Mouse (Mus musculus): ENCODE data around the gene Clec4n. TPM values are rescaled to one million over a fixed set of nuclear protein-coding genes. Genes with fewer than 3 reads are reported as not detected.

Clec4n gene
- polyA plus RNA-seq, 1 experiment from 2014 or later: 0.20 TPM

GRCm38 (mm10) chr6:123258946-123259345 is 29.3 kb downstream of the Clec4n start:
- no peaks in the 10 kb centered on the region for H3K27me3 ChIP-seq (replicated peaks)
- no peak overlapping the region for H3K9ac ChIP-seq
- no peaks in the 10 kb centered on the region for H3K4me1 ChIP-seq (replicated peaks)
- H3K4me2 ChIP-seq: no peak overlapping the region
- ATAC-seq (ENCODE audit: insufficient number of reproducible peaks, low FRiP score): no peak
- H3K27ac ChIP-seq (ENCODE audit: poor library complexity, severe bottlenecking): no peak overlapping the region
- no peak overlapping the region for H3K4me3 ChIP-seq
- H3K9me3 ChIP-seq (replicated peaks): peaks cover 3% of the 10 kb centered on the region; the same call in 1 of the 2 replicates
- H3K36me3 ChIP-seq: no peaks in the 10 kb centered on the region
- 65% methylated on average over 3 of the region's 3 CpGs for WGBS

DNA sequence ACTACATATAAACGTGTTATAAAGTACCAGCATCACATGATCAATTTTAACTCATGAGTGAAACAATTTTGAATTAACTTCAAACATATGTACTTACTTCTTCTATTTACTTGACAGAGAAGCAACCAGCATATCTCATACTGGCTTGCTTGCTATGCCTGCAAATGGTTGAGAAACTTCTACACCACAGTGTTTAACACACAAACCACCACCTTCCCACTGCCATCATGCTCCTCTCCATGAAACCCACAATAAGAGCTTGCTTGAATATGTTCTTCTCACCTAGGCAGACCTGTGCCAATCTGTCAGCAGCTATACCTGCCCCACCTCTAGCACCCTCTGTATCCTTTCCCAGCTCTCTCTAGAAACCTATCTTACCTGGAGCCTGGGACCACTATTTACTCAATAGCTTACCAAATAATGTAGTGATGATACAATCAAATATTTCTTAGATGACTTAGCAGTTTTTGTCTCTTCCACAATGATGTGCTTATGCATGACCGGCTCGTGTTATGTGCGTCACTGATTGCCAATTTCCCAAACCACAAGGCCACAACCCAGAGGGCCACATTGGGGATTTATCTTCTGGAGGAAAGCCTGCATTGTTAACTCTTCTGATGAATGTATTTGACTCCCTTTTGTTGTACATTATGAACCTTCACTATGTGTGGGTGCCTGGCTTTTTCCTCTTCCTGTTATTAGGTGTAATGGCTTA is 30.4 kb downstream of the Clec4n start:
- Histone ChIP-seq H3K27ac (ENCODE audit: poor library complexity, severe bottlenecking) (no peak overlapping the region), H3K36me3 (no peaks in the 10 kb centered on the region), H3K9me3 (replicated peaks) (peaks cover 3% of the 10 kb centered on the region; the same call in 1 of the 2 replicates), H3K4me1 (replicated peaks) (no peaks in the 10 kb centered on the region), H3K4me3 (no peak overlapping the region), H3K27me3 (replicated peaks) (no peaks in the 10 kb centered on the region), H3K9ac (no peak overlapping the region), H3K4me2 (no peak overlapping the region)
- no peak for ATAC-seq (ENCODE audit: insufficient number of reproducible peaks, low FRiP score)
- WGBS: 68% methylated on average over 4 of the region's 4 CpGs

GRCm38 (mm10) chr6:123260868-123261267 is 31.2 kb downstream of the Clec4n start:
- Histone ChIP-seq H3K27ac (ENCODE audit: poor library complexity, severe bottlenecking) (no peak overlapping the region), H3K36me3 (no peaks in the 10 kb centered on the region), H3K27me3 (replicated peaks) (no peaks in the 10 kb centered on the region), H3K9me3 (replicated peaks) (0 out of 2 replicates have a peak, but pooled peaks cover 3% of the 10 kb centered on the region), H3K9ac (no peak overlapping the region), H3K4me3 (no peak overlapping the region), H3K4me2 (no peak overlapping the region), H3K4me1 (replicated peaks) (no peaks in the 10 kb centered on the region)
- WGBS: 78% methylated on average over 1 of the region's 1 CpGs
- no peak for ATAC-seq (ENCODE audit: insufficient number of reproducible peaks, low FRiP score)

DNA sequence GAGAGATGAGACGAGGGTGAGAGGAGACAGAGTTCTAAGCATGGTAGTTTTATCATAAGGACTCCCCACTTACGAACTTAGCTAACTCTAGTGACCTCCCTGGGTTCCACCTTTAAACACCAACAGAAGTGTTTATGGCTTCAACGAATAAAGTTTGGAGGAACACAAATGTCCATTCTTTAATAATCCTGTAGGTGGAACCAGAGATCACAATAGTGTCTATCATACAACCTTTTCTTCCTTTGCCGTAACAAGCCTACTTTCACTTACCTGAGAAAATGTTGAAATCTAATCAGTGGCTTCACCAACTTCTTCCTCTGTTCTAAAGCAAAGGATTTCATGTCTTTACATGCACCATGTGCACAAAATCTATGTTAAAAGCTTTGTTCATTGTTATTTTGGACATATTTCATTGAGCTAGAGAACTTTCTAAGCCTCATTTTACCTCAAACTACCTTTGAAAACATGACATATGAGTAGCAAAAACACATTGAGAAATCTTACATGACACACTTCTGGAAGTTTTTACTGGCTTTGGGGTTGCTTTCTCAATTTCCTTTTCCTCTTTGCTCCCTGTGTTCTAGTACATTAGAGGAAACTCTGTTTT is 32.0 kb downstream of the Clec4n start, which contains the start of gene Clec4d:
Gene Clec4d, plus strand, starts transcription at position 557 of the 607 bp plus-strand sequence.
- H3K9ac ChIP-seq: no peak within 1 kb of the TSS
- H3K36me3 ChIP-seq: no peaks in the 10 kb centered on the region
- no peak for ATAC-seq (ENCODE audit: insufficient number of reproducible peaks, low FRiP score)
- 63% methylated on average over 4 of the region's 4 CpGs for WGBS
- no peak within 1 kb of the TSS for H3K27ac ChIP-seq (ENCODE audit: poor library complexity, severe bottlenecking)
- H3K9me3 ChIP-seq (replicated peaks): 0 out of 2 replicates have a peak, but pooled peaks cover 3% of the 10 kb centered on the region
- H3K27me3 ChIP-seq (replicated peaks): no peaks in the 10 kb centered on the region
- H3K4me1 ChIP-seq (replicated peaks): no peaks in the 10 kb centered on the region
- H3K4me3 ChIP-seq: no peak within 1 kb of the TSS
- H3K4me2 ChIP-seq: no peak within 1 kb of the TSS

GRCm38 (mm10) chr6:123264194-123264593 is 34.6 kb downstream of the Clec4n start:
- Histone ChIP-seq H3K27me3 (replicated peaks) (no peaks in the 10 kb centered on the region), H3K4me2 (no peak overlapping the region), H3K4me3 (no peak overlapping the region), H3K9me3 (replicated peaks) (0 out of 2 replicates have a peak, but pooled peaks cover 3% of the 10 kb centered on the region), H3K36me3 (no peaks in the 10 kb centered on the region), H3K9ac (no peak overlapping the region), H3K4me1 (replicated peaks) (no peaks in the 10 kb centered on the region), H3K27ac (ENCODE audit: poor library complexity, severe bottlenecking) (no peak overlapping the region)
- ATAC-seq (ENCODE audit: insufficient number of reproducible peaks, low FRiP score): no peak
- WGBS: 83% methylated on average over 3 of the region's 3 CpGs

DNA sequence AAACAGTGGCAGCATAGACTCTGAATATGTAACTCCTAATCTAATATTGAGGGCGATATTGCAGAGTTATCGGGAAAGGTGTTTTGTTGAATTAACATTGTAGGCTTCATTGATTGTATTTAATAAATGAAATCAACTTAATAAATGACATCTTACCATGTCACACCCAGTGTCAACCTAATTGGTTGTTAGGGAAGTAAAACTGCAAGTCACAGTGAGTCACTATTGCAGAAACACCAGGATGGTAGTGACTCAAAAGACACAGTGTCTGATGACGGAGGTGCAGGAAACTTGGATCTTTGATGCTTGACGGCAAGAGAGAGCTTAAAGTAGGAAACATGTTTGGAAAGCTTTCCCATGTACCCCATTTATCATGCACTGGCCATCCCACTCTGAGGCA is 36.2 kb downstream of the Clec4n start:
- WGBS: 77% methylated on average over 4 of the region's 4 CpGs
- ATAC-seq (ENCODE audit: insufficient number of reproducible peaks, low FRiP score): no peak

DNA sequence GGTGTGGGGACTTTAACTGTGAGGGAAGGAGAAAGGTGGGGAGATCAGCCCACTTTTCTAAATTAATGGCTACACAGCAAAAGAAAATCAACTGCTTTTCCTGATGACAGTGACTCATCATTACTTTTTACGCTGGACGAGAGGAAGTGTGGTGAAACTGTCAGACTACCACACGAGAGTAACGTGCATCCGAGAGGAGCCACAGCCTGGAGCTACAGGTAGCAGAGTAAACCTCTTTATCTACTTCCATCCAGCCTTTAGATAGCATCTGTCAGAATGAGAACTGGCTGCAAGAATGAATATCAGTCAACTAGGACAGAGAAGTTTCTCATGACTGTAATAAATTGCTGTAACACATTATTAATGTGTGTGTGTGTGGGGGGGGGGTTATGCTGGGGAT is 37.3 kb downstream of the Clec4n start:
- ATAC-seq (ENCODE audit: insufficient number of reproducible peaks, low FRiP score): no peak
- Histone ChIP-seq H3K4me2 (no peak overlapping the region), H3K4me1 (replicated peaks) (no peaks in the 10 kb centered on the region), H3K27me3 (replicated peaks) (no peaks in the 10 kb centered on the region), H3K9ac (no peak overlapping the region), H3K4me3 (no peak overlapping the region), H3K36me3 (no peaks in the 10 kb centered on the region), H3K27ac (ENCODE audit: poor library complexity, severe bottlenecking) (no peak overlapping the region), H3K9me3 (replicated peaks) (0 out of 2 replicates have a peak, but pooled peaks cover 2% of the 10 kb centered on the region)
- WGBS: 69% methylated on average over 5 of the region's 5 CpGs

More for the DNA sequence above, 36.2 kb downstream of the Clec4n start:
- Histone ChIP-seq H3K4me2 (no peak overlapping the region), H3K4me3 (no peak overlapping the region), H3K27ac (ENCODE audit: poor library complexity, severe bottlenecking) (no peak overlapping the region), H3K9me3 (replicated peaks) (0 out of 2 replicates have a peak, but pooled peaks cover 2% of the 10 kb centered on the region), H3K9ac (no peak overlapping the region), H3K36me3 (no peaks in the 10 kb centered on the region), H3K4me1 (replicated peaks) (no peaks in the 10 kb centered on the region), H3K27me3 (replicated peaks) (no peaks in the 10 kb centered on the region)

- Histone ChIP-seq H3K27me3 (replicated peaks) (no peaks in the 10 kb centered on the region), H3K9me3 (replicated peaks) (0 out of 2 replicates have a peak, but pooled peaks cover 5% of the 10 kb centered on the region), H3K4me1 (replicated peaks) (no peaks in the 10 kb centered on the region), H3K36me3 (no peaks in the 10 kb centered on the region), H3K4me3 (no peak overlapping the region), H3K9ac (no peak overlapping the region), H3K4me2 (no peak overlapping the region), H3K27ac (ENCODE audit: poor library complexity, severe bottlenecking) (no peak overlapping the region)
- no peak for ATAC-seq (ENCODE audit: insufficient number of reproducible peaks, low FRiP score)
- WGBS: 82% methylated on average over 2 of the region's 2 CpGs
Observed at GRCm38 (mm10) chr6:123279443-123279842, 49.8 kb downstream of the Clec4n start.

GRCm38 (mm10) chr6:123286311-123286710 is 56.7 kb downstream of the Clec4n start:
- H3K4me2 ChIP-seq: no peak overlapping the region
- WGBS: 82% methylated on average over 2 of the region's 2 CpGs
- no peak for ATAC-seq (ENCODE audit: insufficient number of reproducible peaks, low FRiP score)

DNA sequence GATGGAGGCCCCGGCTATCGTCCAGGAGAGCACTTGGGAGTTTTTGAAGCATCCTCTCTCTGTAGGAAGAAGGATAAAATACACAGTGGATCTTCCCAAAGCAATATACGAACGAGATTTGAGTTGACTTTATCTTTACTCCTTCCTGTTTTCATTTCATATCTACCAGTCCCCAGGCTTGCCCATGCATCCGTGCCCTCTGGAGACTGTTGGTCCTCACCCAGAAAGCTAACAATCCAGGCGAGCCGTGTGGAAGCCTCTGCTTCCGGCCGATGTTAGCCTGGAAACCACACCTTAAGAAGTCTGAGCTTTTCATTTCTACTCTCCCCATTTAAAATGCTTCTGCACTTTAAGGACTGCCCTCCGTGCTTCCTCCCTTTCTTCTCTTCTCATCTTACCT is 59.3 kb downstream of the Clec4n start:
- H3K27ac ChIP-seq (ENCODE audit: poor library complexity, severe bottlenecking): no peak overlapping the region
- no peak overlapping the region for H3K9ac ChIP-seq
- WGBS: 63% methylated on average over 10 of the region's 10 CpGs
- no peak overlapping the region for H3K4me2 ChIP-seq
- no peaks in the 10 kb centered on the region for H3K27me3 ChIP-seq (replicated peaks)
- H3K4me1 ChIP-seq (replicated peaks): no peaks in the 10 kb centered on the region
- H3K36me3 ChIP-seq: no peaks in the 10 kb centered on the region
- H3K4me3 ChIP-seq: no peak overlapping the region
- no peak for ATAC-seq (ENCODE audit: insufficient number of reproducible peaks, low FRiP score)
- H3K9me3 ChIP-seq (replicated peaks): no peaks in the 10 kb centered on the region; the same call in 1 of the 2 replicates

More at GRCm38 (mm10) chr6:123286311-123286710, 56.7 kb downstream of the Clec4n start:
- Histone ChIP-seq H3K27me3 (replicated peaks) (no peaks in the 10 kb centered on the region), H3K36me3 (no peaks in the 10 kb centered on the region), H3K4me3 (no peak overlapping the region), H3K27ac (ENCODE audit: poor library complexity, severe bottlenecking) (no peak overlapping the region), H3K9ac (no peak overlapping the region), H3K4me1 (replicated peaks) (no peaks in the 10 kb centered on the region), H3K9me3 (replicated peaks) (no peaks in the 10 kb centered on the region; the same call in 1 of the 2 replicates)

DNA sequence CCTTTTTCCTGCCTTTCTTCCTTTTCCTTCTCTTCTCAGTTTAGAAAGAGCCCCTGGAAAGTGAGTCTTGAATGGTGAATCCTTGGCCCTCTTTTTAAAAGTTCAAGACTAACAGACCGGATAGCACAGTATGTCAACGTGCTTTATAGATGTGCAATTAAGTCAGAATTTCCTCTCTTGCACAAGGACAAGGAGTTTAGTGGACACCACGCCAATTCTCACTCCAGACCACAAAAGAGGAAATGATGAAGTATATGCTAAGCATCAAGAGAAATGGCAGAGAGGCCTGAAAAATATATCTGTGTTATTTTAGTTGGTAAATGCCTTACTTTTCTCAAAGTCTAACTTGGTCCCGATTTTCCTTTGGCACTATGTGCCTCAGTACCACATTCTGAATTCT is 60.1 kb downstream of the Clec4n start, which contains the start of gene Clec4e:
Gene Clec4e, minus strand, starts transcription at position 118 of the 400 bp plus-strand sequence.
- Histone ChIP-seq H3K4me1 (replicated peaks) (no peaks in the 10 kb centered on the region), H3K9me3 (replicated peaks) (no peaks in the 10 kb centered on the region; the same call in 1 of the 2 replicates), H3K4me2 (no peak within 1 kb of the TSS), H3K27me3 (replicated peaks) (no peaks in the 10 kb centered on the region), H3K36me3 (no peaks in the 10 kb centered on the region), H3K9ac (no peak within 1 kb of the TSS), H3K27ac (ENCODE audit: poor library complexity, severe bottlenecking) (no peak within 1 kb of the TSS), H3K4me3 (no peak within 1 kb of the TSS)
- no peak for ATAC-seq (ENCODE audit: insufficient number of reproducible peaks, low FRiP score)
- 73% methylated on average over 4 of the region's 4 CpGs for WGBS

Data from heart, embryonic 12.5 days (tissue).